Mouse (Mus musculus): ENCODE measurements around the gene C1ra.
"Not testable (repeated sequence)": the region's sequence is repeated elsewhere in the genome, so short reads cannot be mapped to it uniquely, and the experiment has no call there.

The C1ra gene

GRCm38 (mm10) chr6:124512355-124512836 is at the start of gene C1ra:
C1ra (plus strand) TSS chr6:124512405.
- DNase-seq: peak; percentile 71

DNA sequence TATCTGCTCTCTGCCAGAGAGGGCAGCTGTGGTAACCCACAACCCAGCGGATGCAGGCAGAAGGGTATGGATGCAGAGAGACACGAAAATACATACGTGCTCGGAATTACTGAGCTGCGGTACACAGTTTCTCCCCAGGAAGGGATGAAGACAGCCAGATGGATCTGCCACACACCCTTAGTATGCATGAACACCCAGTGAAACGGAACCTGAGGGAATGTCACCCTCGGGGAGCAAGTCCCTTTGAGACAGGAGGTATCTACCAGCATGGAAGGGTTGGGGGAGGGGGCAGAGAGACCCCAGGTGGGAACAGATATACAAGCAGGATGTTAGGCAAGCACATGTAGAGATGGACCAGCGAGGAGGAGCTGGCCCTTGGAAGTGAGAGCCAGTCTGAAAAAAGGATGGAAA is 48.3 kb upstream of the C1ra start:
- no peak for DNase-seq

GRCm38 (mm10) chr6:124464305-124465271 is 47.6 kb upstream of the C1ra start, which contains the start of gene Clstn3:
Clstn3 (minus strand) TSS chr6:124464794.
- DNase-seq: peak; percentile 78

DNA sequence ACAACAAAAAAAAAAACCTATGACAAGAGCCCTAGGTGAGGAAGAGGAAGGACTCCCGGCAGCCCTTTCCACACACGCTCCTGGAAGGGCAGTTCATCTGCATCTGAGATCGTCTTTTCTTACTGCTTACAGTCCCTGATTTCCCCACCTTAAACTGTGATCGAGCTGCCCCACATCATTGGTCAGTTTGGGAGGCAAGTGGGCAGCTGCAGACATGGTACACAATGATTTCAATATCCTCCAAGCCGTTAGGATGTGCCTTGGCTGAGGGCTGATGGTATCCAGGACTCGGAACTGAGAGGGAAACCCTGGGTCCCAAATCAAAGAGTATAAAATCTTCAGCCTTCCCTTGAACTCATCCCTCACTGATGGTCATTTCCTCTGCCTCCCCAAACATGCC is 46.9 kb upstream of the C1ra start:
- DNase-seq: no peak

- no peak for DNase-seq
Observed at GRCm38 (mm10) chr6:124465729-124466128, 46.5 kb upstream of the C1ra start.

GRCm38 (mm10) chr6:124471121-124471520 is 41.1 kb upstream of the C1ra start:
- no peak for DNase-seq

DNA sequence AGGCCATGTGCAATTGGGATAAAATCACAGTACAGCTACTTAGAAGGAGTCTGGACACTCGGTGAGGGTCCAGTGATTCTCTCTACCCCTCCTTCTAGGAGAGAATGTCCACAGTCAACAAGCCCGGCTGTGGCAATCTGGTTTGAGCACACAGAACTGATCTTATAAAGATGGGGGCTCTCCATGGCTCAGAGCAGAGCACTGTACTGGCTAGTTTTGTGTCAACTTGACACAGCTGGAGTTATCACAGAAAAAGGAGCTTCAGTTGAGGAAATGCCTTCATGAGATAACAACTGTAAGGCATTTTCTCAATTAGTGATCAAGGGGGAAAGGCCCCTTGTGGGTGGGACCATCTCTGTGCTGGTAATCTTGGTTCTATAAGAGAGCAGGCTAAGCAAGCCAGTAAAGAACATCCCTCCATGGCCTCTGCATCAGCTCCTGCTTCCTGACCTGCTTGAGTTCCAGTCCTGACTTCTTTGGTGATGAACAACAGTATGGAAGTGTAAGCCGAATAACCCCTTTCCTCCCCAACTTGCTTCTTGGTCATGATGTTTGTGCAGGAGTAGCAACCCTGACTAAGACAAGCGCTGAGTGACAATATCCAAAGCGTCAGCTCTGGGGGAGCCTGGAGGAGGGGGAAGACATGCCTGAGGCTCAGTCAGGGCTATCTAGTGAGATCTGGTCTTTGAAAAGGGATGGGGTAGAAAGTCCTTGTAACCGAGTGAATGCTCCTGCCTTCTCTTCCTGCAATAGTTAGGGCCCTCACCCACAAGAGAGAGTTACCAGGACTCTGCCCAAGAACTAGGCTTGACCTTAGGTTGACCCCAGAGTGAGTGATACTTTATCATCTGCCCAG is 40.2 kb upstream of the C1ra start:
- DNase-seq: not testable (repeated sequence)

- peak; percentile 58 for DNase-seq
Observed at GRCm38 (mm10) chr6:124472801-124473200, 39.4 kb upstream of the C1ra start.

- DNase-seq: no peak
Observed at GRCm38 (mm10) chr6:124474621-124475020, 37.6 kb upstream of the C1ra start.

DNA sequence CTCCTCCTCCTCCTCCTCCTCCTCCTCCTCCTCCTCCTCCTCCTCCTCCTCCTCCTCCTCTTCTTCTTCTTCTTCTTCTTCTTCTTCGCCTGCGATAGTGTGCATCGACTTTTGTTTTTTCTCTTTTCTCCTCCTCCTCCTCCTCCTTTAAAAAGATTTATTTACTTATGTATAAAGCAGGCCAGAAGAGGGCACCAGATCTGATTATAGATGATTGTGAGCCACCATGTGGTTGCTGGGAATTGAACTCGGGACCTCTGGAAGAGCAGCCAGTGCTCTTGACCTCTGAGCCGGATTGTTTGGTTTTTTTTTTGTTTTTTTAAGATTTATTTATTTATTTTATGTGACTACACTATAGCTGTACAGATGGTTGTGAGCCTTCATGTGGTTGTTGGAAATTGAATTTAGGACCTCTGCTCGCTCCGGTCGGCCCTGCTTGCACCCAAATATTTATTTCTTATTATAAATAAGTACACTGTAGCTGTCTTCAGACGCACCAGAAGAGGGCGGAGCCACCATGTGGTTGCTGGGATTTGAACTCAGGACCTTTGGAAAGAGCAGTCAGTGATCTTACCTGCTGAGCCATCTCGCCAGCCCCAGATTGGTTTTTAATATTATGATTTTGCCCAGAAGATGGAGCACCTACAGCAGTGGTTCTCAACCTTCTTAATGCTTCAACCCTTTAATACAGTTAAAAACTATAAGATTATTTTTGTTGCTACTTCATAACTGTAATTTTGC is 36.7 kb upstream of the C1ra start:
- DNase-seq: not testable (repeated sequence)

DNA sequence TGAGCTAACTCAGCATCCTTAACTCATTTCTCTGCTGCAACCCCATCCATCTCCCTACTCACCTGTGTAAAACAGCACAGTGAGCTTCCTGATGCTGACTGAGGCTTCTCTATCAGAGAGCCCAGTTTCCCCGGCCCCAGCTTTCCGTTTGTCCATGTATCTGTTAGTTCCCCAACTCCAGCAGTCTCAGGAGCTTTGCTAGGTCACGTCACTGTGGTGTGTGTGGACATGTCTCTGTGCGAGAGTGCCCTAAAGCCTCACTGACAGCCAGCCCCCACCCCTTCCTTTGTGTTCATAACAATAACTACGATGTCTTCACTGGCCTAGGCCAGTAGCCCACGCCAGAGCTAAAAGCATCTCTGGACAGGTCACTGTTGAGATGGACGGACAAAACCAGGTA is 36.0 kb upstream of the C1ra start:
- DNase-seq: no peak

DNA sequence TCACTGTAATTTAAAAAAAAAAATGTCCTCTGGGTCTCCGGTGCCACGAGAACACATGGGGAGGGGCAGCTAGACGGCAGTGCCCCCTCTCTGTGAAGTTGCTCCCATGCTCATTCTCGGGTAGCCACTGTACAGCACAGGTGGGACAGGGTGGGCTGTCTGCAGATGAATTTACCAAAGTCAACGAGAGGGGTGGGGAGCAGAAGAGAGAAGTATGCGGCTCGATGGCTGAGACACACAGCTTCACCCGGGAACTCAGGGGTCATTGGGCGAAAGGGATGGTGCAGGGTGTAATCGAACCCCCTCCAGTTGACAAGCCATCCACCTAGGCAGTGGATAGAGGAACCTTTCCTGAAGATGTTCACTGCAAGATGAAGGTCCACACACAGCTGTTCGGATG is 35.4 kb upstream of the C1ra start:
- DNase-seq: no peak

- DNase-seq: no peak
Observed at GRCm38 (mm10) chr6:124477221-124477655, 35.0 kb upstream of the C1ra start.

DNA sequence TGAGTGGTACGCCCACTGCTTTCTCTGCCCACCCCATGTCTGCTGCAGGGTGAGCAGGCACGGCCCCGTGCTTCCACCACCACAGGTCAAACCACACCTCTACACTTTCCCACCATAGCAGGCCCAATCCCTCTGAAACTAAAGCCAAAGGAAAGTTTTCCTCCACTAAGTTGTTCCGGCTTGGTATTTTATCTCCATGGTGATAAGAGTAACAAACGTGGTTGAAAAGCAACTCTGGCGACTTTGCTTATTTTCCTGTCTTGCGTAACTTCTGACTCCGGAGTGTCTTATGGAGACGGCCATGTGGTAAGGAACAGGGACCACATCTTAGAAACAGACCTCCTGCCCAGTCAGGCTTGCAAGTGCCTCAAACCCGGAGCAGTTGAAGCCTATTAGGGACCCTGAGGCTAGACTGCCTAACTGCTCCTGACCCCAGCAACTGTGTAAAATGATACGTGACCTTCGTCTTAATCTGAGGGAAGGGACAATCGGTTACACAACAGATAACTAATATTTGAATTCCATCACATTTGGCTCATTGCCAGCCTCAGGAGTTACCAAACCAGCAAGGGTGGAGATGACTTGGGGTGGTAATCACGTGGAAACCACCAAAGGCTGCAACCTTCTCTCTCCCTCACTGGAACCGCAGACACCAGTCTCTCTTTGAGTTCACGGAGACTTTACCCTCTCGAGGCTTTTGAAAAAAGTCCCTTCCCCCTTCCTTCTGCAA is 34.1 kb upstream of the C1ra start:
- peak; percentile 17 for DNase-seq

GRCm38 (mm10) chr6:124478874-124479572 is 33.2 kb upstream of the C1ra start:
- no peak for DNase-seq

- no peak for DNase-seq
Observed at GRCm38 (mm10) chr6:124479573-124479930, 32.7 kb upstream of the C1ra start.

DNA sequence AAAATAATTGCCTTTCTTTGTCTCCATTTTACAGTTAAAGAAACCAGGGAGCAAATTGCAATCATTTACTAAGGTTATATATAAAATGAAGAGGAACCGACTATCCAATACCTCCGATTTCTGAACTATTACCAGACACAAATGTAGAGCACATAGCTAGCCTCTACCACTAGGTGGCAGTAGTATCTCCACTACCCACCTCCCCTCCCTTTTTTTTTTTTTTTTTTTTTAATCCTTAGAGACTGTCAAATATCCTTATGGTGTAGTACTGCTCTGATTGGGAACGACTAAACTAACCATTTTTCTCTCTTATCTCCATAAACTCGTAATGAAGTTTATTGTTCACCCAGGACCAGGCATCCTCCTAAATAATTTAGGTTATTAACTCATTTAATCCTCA is 31.9 kb upstream of the C1ra start:
- peak; percentile 53 for DNase-seq

GRCm38 (mm10) chr6:124481571-124481970 is 30.6 kb upstream of the C1ra start:
- peak; percentile 84 for DNase-seq

DNA sequence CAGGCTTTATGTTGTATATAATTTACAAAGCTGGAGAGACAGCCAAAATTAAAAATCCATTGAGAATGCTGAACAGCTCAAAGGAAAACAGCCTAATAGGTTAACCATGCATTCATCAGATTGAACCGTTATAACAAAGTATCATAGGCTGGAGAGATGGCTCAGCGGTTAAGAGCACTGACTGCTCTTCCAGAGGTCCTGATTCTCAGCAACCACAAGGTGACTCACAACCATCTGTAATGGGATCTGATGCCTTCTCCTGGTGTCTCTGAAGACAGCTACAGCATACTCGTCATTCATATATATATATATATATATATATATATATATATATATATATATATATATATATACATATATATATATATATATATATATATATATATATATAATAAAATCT is 28.4 kb upstream of the C1ra start:
- not testable (repeated sequence) for DNase-seq

DNA sequence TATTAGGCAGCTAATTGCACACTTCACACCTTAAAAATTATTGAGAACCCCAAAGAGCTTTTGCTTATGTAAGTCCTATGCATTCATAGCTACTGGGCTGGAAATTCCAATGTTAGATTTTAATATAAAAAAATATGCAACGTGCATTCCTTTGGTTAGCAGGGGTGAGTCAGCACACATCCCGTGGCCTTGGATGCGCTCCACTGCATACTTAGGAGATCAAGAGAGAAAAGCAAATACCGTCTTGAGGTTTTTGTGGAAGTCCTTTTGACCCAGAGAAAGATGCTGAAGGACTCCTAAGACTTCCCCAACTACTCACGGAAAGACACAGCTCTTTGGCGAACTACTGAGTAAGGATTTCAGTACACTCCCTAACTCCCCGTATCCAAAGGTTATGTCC is 27.4 kb upstream of the C1ra start:
- peak; percentile 32 for DNase-seq

Data from kidney, postnatal 14 days (tissue).